Mouse (Mus musculus): ENCODE measurements at regions not wholly inside any gene's neighbourhood (a gene's known extent, or its start where the extent isn't known, plus 50 kb on each side); places are given as distances from the start of the nearest gene placed in this dataset.

DNA sequence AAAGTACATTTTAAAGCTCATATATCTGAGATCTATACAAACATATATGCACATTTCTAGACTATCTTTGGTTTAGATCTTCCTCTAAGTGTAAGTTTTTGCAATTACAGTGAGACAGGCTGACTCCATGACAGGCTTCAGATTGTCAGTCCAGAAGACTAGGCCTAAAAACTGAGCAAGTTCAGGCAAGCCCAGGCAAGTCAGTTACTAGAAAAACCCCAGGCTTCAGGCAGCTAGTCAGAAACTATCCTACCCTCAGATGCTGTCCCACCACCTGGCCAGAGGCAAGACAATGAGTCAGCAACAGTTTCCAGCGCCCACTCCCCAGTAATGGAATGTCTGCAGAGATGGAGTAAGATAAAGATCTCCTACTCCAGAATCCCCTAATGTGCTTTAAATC is 53.4 kb upstream of the Qrfpr start:
- in situ Hi-C loops (cut with MboI, MseI): loop anchor here (10.0 kb wide), 1 partner anchor 59 kb away; no protein-coding TSS in a partner anchor
